Mouse (Mus musculus) embryonic facial prominence, embryonic 11.5 days (tissue): ENCODE results near the gene Cdk5r2. TPM values are rescaled to one million over a fixed set of nuclear protein-coding genes. Genes with fewer than 3 reads are reported as not detected.

Experiments used
- ATAC-seq: fragments of 200-750 bp; cut with Nextera tagmentation; replicated peaks from 2 replicates; pipeline ENCODE4 v1.8.0; 2017; ENCODE audit warnings: low read depth; ENCODE audit not compliant: insufficient number of reproducible peaks, low FRiP score, low TSS enrichment
- DNase-seq: peaks from one replicate; pipeline ENCODE4 v3.0.0-alpha.2; 2015; ENCODE audit warnings: low spot score
- H3K27ac ChIP-seq: fragments of 300-500 bp; sonication (generic); replicated peaks from 2 replicates; pipeline ENCODE4 v1.5.1; 2014; ENCODE audit warnings: mild to moderate bottlenecking, low read depth, low read length, control low read depth
- H3K27me3 ChIP-seq: fragments of 300-500 bp; sonication (generic); 2 replicates; pipeline ENCODE4 v1.6.1; 2014; ENCODE audit warnings: mild to moderate bottlenecking, low read length, moderate library complexity, mixed read lengths; ENCODE audit not compliant: control insufficient read depth, insufficient read depth
- H3K36me3 ChIP-seq: fragments of 300-500 bp; sonication (generic); replicated peaks from 2 replicates; pipeline ENCODE4 v1.6.1; 2014; ENCODE audit warnings: low read depth, mild to moderate bottlenecking, low read length, moderate library complexity, mixed read lengths; ENCODE audit not compliant: control insufficient read depth, insufficient read depth
- H3K4me1 ChIP-seq: fragments of 300-500 bp; sonication (generic); 2 replicates; pipeline ENCODE4 v1.6.1; 2014; ENCODE audit warnings: low read length, mixed read lengths; ENCODE audit not compliant: control insufficient read depth, insufficient read depth
- H3K4me2 ChIP-seq: fragments of 300-500 bp; sonication (generic); 2 replicates; pipeline ENCODE4 v1.6.1; 2014; ENCODE audit warnings: low read depth, mild to moderate bottlenecking, control low read depth, low read length, moderate library complexity
- H3K4me3 ChIP-seq: fragments of 300-500 bp; sonication (generic); 2 replicates; pipeline ENCODE4 v1.5.1; 2014; ENCODE audit warnings: low read depth, low read length, control low read depth
- H3K9ac ChIP-seq: fragments of 300-500 bp; sonication (generic); replicated peaks from 2 replicates; pipeline ENCODE4 v1.6.1; 2014; ENCODE audit warnings: mild to moderate bottlenecking, control low read depth, low read length
- H3K9me3 ChIP-seq: fragments of 300-500 bp; sonication (generic); replicated peaks from 2 replicates; pipeline ENCODE4 v1.6.1; 2016; ENCODE audit warnings: mild to moderate bottlenecking, low read length, inconsistent platforms, mixed read lengths; ENCODE audit not compliant: control insufficient read depth
- whole genome bisulfite sequencing: fragments of 180-500 bp; shearing (Covaris S2); extraction: QIAGEN DNeasy Blood & Tissue Kit; methylation state at CpG from one replicate; pipeline ENCODE4 v1.1.7; 2014; 5-methylcytosine and 5-hydroxymethylcytosine counted together
- polyA plus RNA-seq: library from polyadenylated mRNA; unstranded; fragments of >200 nt; fragmentation: Nextera tagmentation; extraction: Ambion mirVana; gene quantifications from 2 replicates; pipeline ENCODE4 v1.2.1, GENCODE M21; 2014

Cdk5r2 gene
- polyA plus RNA-seq = 0.84 and 1.1 TPM in 2 replicates

DNA sequence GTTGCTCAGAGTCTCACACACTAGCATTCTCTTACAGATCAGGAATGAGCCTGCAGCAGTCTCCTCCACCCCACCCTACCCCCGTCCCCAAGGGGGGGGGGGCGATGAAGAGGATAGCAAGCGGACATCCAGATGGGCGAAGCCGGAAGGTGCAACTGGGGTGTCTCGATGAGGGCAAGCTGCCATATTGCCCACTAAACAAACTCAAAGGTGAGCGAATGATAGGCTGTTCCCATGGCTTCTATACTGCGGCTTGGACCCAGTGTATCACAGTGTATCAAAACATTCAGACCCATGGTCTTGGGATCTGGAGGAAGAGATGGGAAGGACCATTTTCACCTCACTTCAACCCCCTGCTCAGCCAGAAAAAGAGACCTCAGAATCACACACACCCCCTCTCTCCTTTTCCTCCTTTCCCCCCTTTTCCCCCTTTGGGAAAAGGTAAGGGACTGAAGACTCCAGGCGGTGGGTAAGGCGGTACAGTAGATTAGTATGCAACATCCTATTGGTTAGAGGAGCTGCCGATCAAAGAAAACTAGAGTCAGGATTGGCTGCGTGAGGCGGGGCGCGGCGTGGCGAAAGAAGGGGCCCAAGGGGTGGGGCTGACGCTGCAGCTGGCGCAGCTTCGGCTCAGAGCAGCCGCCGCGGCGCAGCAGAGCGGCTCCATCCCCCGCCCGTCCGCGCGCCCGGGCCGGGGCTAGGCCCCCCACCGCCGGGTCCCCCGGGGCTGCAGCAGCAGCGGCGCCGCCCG, at the start of gene Cdk5r2:
Gene Cdk5r2, plus strand, starts transcription at position 629 of the 751 bp plus-strand sequence.
- Histone ChIP-seq H3K27me3 (peaks cover 64% of the 10 kb centered on the region), H3K4me3 (peak within 1 kb of the TSS; percentile 65), H3K27ac (no peak within 1 kb of the TSS), H3K9me3 (no peaks in the 10 kb centered on the region), H3K4me2 (peak within 1 kb of the TSS; percentile 99), H3K36me3 (no peaks in the 10 kb centered on the region), H3K4me1 (peaks cover 2% of the 10 kb centered on the region; the same call in 1 of the 2 replicates), H3K9ac (peak within 1 kb of the TSS; percentile 62)
- 3% methylated on average over 31 of the region's 39 CpGs for WGBS
- peak; percentile 85 for ATAC-seq
- DNase-seq = peak; percentile 96

- Histone ChIP-seq H3K9me3 (no peaks in the 10 kb centered on the region), H3K27ac (no peak overlapping the region), H3K4me3 (no peak overlapping the region), H3K9ac (no peak overlapping the region), H3K36me3 (no peaks in the 10 kb centered on the region), H3K4me1 (peaks cover 22% of the 10 kb centered on the region), H3K27me3 (peaks cover 79% of the 10 kb centered on the region), H3K4me2 (no peak overlapping the region)
- WGBS = 14% methylated on average over 4 of the region's 4 CpGs
- no peak for ATAC-seq
- DNase-seq = no peak
Observed at GRCm38 (mm10) chr1:74805340-74805835, 49.3 kb upstream of the Cdk5r2 start.

GRCm38 (mm10) chr1:74805843-74806242, 48.9 kb upstream of the Cdk5r2 start:
- Histone ChIP-seq H3K36me3 (no peaks in the 10 kb centered on the region), H3K27me3 (peaks cover 74% of the 10 kb centered on the region), H3K4me3 (no peak overlapping the region), H3K4me1 (peaks cover 22% of the 10 kb centered on the region), H3K27ac (no peak overlapping the region), H3K9me3 (no peaks in the 10 kb centered on the region), H3K9ac (no peak overlapping the region), H3K4me2 (no peak overlapping the region)
- WGBS = 10% methylated on average over 5 of the region's 5 CpGs
- ATAC-seq (no peak), DNase-seq (no peak)

DNA sequence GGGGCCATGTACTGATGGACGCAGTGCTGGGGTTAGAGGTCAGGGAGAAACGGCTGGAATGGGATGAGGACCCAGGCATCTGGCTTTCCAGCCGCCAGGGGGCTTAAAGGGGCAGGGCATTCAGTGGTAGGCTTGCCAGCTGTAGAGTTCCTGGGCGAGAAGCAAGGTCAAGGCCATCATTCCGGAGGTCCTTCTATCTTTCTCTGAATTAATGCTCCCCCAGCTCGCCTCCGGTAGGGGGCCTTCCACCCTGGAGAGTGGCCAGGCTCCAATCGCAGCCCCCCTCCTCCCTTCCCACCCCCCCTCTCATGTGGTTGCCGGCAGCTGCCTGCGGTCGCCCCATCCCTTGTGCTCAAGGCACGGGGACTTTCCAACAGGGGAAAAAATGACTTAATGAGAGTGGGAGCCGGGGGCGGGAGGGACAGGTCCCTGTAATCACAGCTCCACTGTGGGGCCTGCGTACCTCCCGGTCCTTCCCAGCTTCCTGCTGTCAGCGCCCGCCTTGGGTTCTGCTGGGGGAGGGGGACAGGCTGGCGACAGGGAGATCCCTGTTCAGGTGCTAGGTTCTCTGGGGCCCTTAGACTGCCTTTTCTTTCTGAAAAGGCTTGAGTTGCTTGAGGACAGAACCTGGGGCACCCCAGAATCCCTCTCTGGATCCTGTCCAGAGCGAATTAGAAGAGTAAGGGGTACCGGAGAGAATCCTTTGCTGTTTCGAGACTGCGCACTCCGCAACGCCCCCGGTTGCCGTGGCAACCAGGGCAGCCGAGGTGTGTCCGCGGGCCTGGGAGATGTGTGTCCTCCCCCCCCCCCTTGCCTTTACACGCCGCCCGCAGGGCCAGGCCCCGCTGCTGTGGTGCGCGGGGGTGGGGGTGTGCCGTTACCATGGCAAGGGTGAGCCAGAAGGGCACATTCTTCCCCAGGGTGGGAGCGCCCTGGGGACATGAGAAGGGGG, 48.1 kb upstream of the Cdk5r2 start:
- DNase-seq (peak; percentile 60), ATAC-seq (no peak; the same call in 1 of the 2 replicates)
- peaks cover 68% of the 10 kb centered on the region for H3K27me3 ChIP-seq
- H3K4me1 ChIP-seq = peaks cover 20% of the 10 kb centered on the region
- under 1% methylated on average over 38 of the region's 38 CpGs for WGBS
- peak overlapping the region; percentile 18; the same call in 1 of the 2 replicates for H3K9ac ChIP-seq
- H3K9me3 ChIP-seq = no peaks in the 10 kb centered on the region
- peak overlapping the region; percentile 18 for H3K4me3 ChIP-seq
- H3K4me2 ChIP-seq = peak overlapping the region; percentile 55
- H3K27ac ChIP-seq = no peak overlapping the region
- no peaks in the 10 kb centered on the region for H3K36me3 ChIP-seq

- H3K27ac ChIP-seq = no peak overlapping the region
- H3K9ac ChIP-seq = no peak overlapping the region
- peak overlapping the region; percentile 17; the same call in 1 of the 2 replicates for H3K4me2 ChIP-seq
- ATAC-seq (no peak), DNase-seq (no peak)
- H3K27me3 ChIP-seq = peaks cover 58% of the 10 kb centered on the region
- H3K36me3 ChIP-seq = no peaks in the 10 kb centered on the region
- 3% methylated on average over 23 of the region's 23 CpGs for WGBS
- H3K4me1 ChIP-seq = peaks cover 20% of the 10 kb centered on the region
- no peaks in the 10 kb centered on the region for H3K9me3 ChIP-seq
- no peak overlapping the region for H3K4me3 ChIP-seq
Observed at GRCm38 (mm10) chr1:74807551-74808071, 47.1 kb upstream of the Cdk5r2 start.

- Histone ChIP-seq H3K9me3 (no peaks in the 10 kb centered on the region), H3K4me3 (peak overlapping the region; percentile 16; the same call in 1 of the 2 replicates), H3K27me3 (peaks cover 54% of the 10 kb centered on the region), H3K4me1 (peaks cover 20% of the 10 kb centered on the region), H3K36me3 (no peaks in the 10 kb centered on the region), H3K27ac (no peak overlapping the region), H3K4me2 (peak overlapping the region; percentile 39), H3K9ac (no peak overlapping the region)
- WGBS = 0% methylated on average over 16 of the region's 16 CpGs
- DNase-seq (peak; percentile 99), ATAC-seq (peak; percentile 73)
Observed at GRCm38 (mm10) chr1:74808078-74808477, 46.7 kb upstream of the Cdk5r2 start.

DNA sequence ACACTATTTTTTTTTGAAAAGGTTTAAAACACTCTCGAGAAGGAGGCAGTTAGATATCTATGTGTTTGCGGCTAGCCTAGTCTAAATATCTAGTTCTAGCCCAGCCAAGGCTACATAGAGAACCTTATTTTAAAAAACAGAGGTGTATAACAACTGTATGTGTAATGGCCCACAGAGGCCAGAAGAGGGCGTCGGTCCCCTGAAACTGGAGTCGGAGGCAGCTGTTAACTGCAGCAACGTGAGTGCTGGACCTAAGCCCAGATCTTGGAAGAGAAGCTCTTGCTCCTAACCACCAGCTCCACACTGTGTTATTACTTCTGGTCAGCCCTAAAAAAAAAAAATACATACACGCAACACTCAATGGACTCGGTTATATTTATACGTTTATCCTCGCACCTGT, 45.7 kb upstream of the Cdk5r2 start:
- no peak for DNase-seq
- 59% methylated on average over 10 of the region's 10 CpGs for WGBS
- peaks cover 14% of the 10 kb centered on the region for H3K4me1 ChIP-seq
- H3K27me3 ChIP-seq = peaks cover 45% of the 10 kb centered on the region
- ATAC-seq = no peak
- no peaks in the 10 kb centered on the region for H3K9me3 ChIP-seq
- no peak overlapping the region for H3K4me3 ChIP-seq
- no peak overlapping the region for H3K4me2 ChIP-seq
- no peak overlapping the region for H3K9ac ChIP-seq
- no peak overlapping the region for H3K27ac ChIP-seq
- H3K36me3 ChIP-seq = no peaks in the 10 kb centered on the region
